Mouse (Mus musculus): ENCODE results near the gene Pphln1.
"Not testable (repeated sequence)": the region's sequence is repeated elsewhere in the genome, so short reads cannot be mapped to it uniquely, and the experiment has no call there.

The Pphln1 gene

GRCm38 (mm10) chr15:93397826-93398698 is at the start of gene Pphln1, which contains the start of gene Zcrb1:
TSS of gene Pphln1 (plus strand) at chr15:93398350.
TSS of gene Zcrb1 (minus strand) at chr15:93398334.
- peak; percentile 82 for DNase-seq (ENCODE audit: low spot score)

- no peak for DNase-seq (ENCODE audit: low spot score)
Observed at GRCm38 (mm10) chr15:93358346-93359095, 39.6 kb upstream of the Pphln1 start.

- no peak for DNase-seq (ENCODE audit: low spot score)
Observed at GRCm38 (mm10) chr15:93365561-93365960, 32.6 kb upstream of the Pphln1 start.

- no peak for DNase-seq (ENCODE audit: low spot score)
Observed at GRCm38 (mm10) chr15:93368558-93368957, 29.6 kb upstream of the Pphln1 start.

- DNase-seq (ENCODE audit: low spot score), result no peak
Observed at GRCm38 (mm10) chr15:93371838-93372237, 26.3 kb upstream of the Pphln1 start.

GRCm38 (mm10) chr15:93372525-93373119 is 25.5 kb upstream of the Pphln1 start:
- not testable (repeated sequence) for DNase-seq (ENCODE audit: low spot score)

GRCm38 (mm10) chr15:93375696-93376095 is 22.5 kb upstream of the Pphln1 start:
- DNase-seq (ENCODE audit: low spot score), result no peak

- DNase-seq (ENCODE audit: low spot score), result no peak
Observed at GRCm38 (mm10) chr15:93379177-93379576, 19.0 kb upstream of the Pphln1 start.

GRCm38 (mm10) chr15:93381337-93381736 is 16.8 kb upstream of the Pphln1 start:
- no peak for DNase-seq (ENCODE audit: low spot score)

- DNase-seq (ENCODE audit: low spot score), result no peak
Observed at GRCm38 (mm10) chr15:93397269-93397668, 881 bp upstream of the Pphln1 start.

GRCm38 (mm10) chr15:93398699-93399540 is 770 bp downstream of the Pphln1 start:
- no peak for DNase-seq (ENCODE audit: low spot score)

- DNase-seq (ENCODE audit: low spot score), result no peak
Observed at GRCm38 (mm10) chr15:93401446-93401845, 3.3 kb downstream of the Pphln1 start.

- DNase-seq (ENCODE audit: low spot score), result no peak
Observed at GRCm38 (mm10) chr15:93402730-93403129, 4.6 kb downstream of the Pphln1 start.

GRCm38 (mm10) chr15:93404849-93405248 is 6.7 kb downstream of the Pphln1 start:
- DNase-seq (ENCODE audit: low spot score), result no peak

GRCm38 (mm10) chr15:93405446-93405986 is 7.4 kb downstream of the Pphln1 start:
- DNase-seq (ENCODE audit: low spot score), result no peak

GRCm38 (mm10) chr15:93406492-93406891 is 8.3 kb downstream of the Pphln1 start:
- no peak for DNase-seq (ENCODE audit: low spot score)

- DNase-seq (ENCODE audit: low spot score), result no peak
Observed at GRCm38 (mm10) chr15:93412445-93412844, 14.3 kb downstream of the Pphln1 start.

- no peak for DNase-seq (ENCODE audit: low spot score)
Observed at GRCm38 (mm10) chr15:93414456-93414855, 16.3 kb downstream of the Pphln1 start.

GRCm38 (mm10) chr15:93416300-93416699 is 18.1 kb downstream of the Pphln1 start:
- DNase-seq (ENCODE audit: low spot score), result peak; percentile 13

GRCm38 (mm10) chr15:93420596-93420995 is 22.4 kb downstream of the Pphln1 start:
- no peak for DNase-seq (ENCODE audit: low spot score)

GRCm38 (mm10) chr15:93422537-93422936 is 24.4 kb downstream of the Pphln1 start:
- no peak for DNase-seq (ENCODE audit: low spot score)
